Mouse (Mus musculus) forebrain, embryonic 14.5 days (tissue): ENCODE data around the gene Ciapin1. TPM values are rescaled to one million over a fixed set of nuclear protein-coding genes. Genes with fewer than 3 reads are reported as not detected.

Source experiments
- ATAC-seq: fragments of 200-750 bp; cut with Nextera tagmentation; 2 replicates; pipeline ENCODE4 v1.8.0; 2017; ENCODE audit warnings: mild to moderate bottlenecking, moderate library complexity
- DNase-seq: peaks from one replicate; pipeline ENCODE4 v3.0.0-alpha.2; 2015; ENCODE audit warnings: low spot score
- H3K27ac ChIP-seq: fragments of 300-500 bp; sonication (generic); 2 replicates; pipeline ENCODE4 v1.5.1; 2014; ENCODE audit warnings: low read depth, mild to moderate bottlenecking, control low read depth, low read length, moderate library complexity
- H3K27me3 ChIP-seq: fragments of 300-500 bp; sonication (generic); replicated peaks from 2 replicates; pipeline ENCODE4 v1.6.1; 2014; ENCODE audit warnings: low read length, control low read depth, mixed read lengths; ENCODE audit not compliant: control insufficient read depth, insufficient read depth
- H3K36me3 ChIP-seq: fragments of 300-500 bp; sonication (generic); 2 replicates; pipeline ENCODE4 v1.6.1; 2014; ENCODE audit warnings: low read length, control low read depth; ENCODE audit not compliant: control insufficient read depth, insufficient read depth
- H3K4me1 ChIP-seq: fragments of 300-500 bp; sonication (generic); 2 replicates; pipeline ENCODE4 v1.6.1; 2014; ENCODE audit warnings: antibody characterized with exemption, low read length, control low read depth; ENCODE audit not compliant: control insufficient read depth, insufficient read depth
- H3K4me2 ChIP-seq: fragments of 300-500 bp; sonication (generic); 2 replicates; pipeline ENCODE4 v1.6.1; 2014; ENCODE audit warnings: mild to moderate bottlenecking, control low read depth, low read length
- H3K4me3 ChIP-seq: fragments of 300-500 bp; sonication (generic); 2 replicates; pipeline ENCODE4 v1.5.1; 2014; ENCODE audit warnings: low read depth, low read length, control low read depth
- H3K9ac ChIP-seq: fragments of 300-500 bp; sonication (generic); 2 replicates; pipeline ENCODE4 v1.6.1; 2014; ENCODE audit warnings: mild to moderate bottlenecking, low read length, control low read depth, moderate library complexity
- H3K9me3 ChIP-seq: fragments of 300-500 bp; sonication (generic); replicated peaks from 2 replicates; pipeline ENCODE4 v1.6.1; 2016; ENCODE audit warnings: low read length, control low read depth, mixed read lengths; ENCODE audit not compliant: control insufficient read depth
- WGBS: fragments of 180-500 bp; shearing (Covaris S2); extraction: QIAGEN DNeasy Blood & Tissue Kit; methylation state at CpG from one replicate; pipeline ENCODE4 v1.1.7; 2014; 5-methylcytosine and 5-hydroxymethylcytosine counted together
- polyA plus RNA-seq: library from polyadenylated mRNA; unstranded; fragments of >200 nt; fragmentation: Nextera tagmentation; extraction: Ambion mirVana; gene quantifications from 2 replicates; pipeline ENCODE4 v1.2.1, GENCODE M21; 2014

The Ciapin1 gene
- 124 and 147 TPM in 2 replicates for polyA plus RNA-seq

GRCm38 (mm10) chr8:94837662-94838574 lies at the start of gene Ciapin1, which contains the start of gene Coq9:
TSS of gene Ciapin1 (minus strand) at chr8:94838358.
TSS of gene Coq9 (plus strand) at chr8:94838321.
- Histone ChIP-seq H3K9ac (peak within 1 kb of the TSS; percentile 92), H3K36me3 (no peaks in the 10 kb centered on the region), H3K27me3 (no peaks in the 10 kb centered on the region), H3K4me1 (peaks cover 9% of the 10 kb centered on the region), H3K27ac (peak within 1 kb of the TSS; percentile 72), H3K4me3 (peak within 1 kb of the TSS; percentile 87), H3K4me2 (peak within 1 kb of the TSS; percentile 81), H3K9me3 (no peaks in the 10 kb centered on the region)
- DNase-seq = peak; percentile 98
- WGBS = under 1% methylated on average over 82 of the region's 82 CpGs
- ATAC-seq = peak; percentile 99

- no peak overlapping the region for H3K4me2 ChIP-seq
- H3K9ac ChIP-seq = no peak overlapping the region
These were observed 42.6 kb upstream of the Ciapin1 start for GRCm38 (mm10) chr8:94880742-94881141.

GRCm38 (mm10) chr8:94876820-94877219 lies 38.7 kb upstream of the Ciapin1 start:
- no peaks in the 10 kb centered on the region; the same call in 1 of the 2 replicates for H3K27me3 ChIP-seq
- no peak overlapping the region for H3K9ac ChIP-seq
- no peak for ATAC-seq
- peaks cover 19% of the 10 kb centered on the region for H3K4me1 ChIP-seq
- no peak for DNase-seq
- H3K27ac ChIP-seq = no peak overlapping the region
- WGBS = 55% methylated on average over 3 of the region's 3 CpGs
- no peak overlapping the region for H3K4me2 ChIP-seq
- H3K4me3 ChIP-seq = no peak overlapping the region
- H3K9me3 ChIP-seq = no peaks in the 10 kb centered on the region
- H3K36me3 ChIP-seq = no peaks in the 10 kb centered on the region

More at GRCm38 (mm10) chr8:94880742-94881141, 42.6 kb upstream of the Ciapin1 start:
- no peaks in the 10 kb centered on the region for H3K36me3 ChIP-seq
- no peak overlapping the region for H3K27ac ChIP-seq
- DNase-seq (no peak), ATAC-seq (no peak)
- H3K4me1 ChIP-seq = 0 out of 2 replicates have a peak, but pooled peaks cover 2% of the 10 kb centered on the region
- 81% methylated on average over 4 of the region's 4 CpGs for WGBS
- H3K9me3 ChIP-seq = no peaks in the 10 kb centered on the region
- no peaks in the 10 kb centered on the region for H3K27me3 ChIP-seq
- H3K4me3 ChIP-seq = no peak overlapping the region

GRCm38 (mm10) chr8:94876197-94876730 lies 38.1 kb upstream of the Ciapin1 start, which contains the start of gene Dok4:
TSS of gene Dok4 (minus strand) at chr8:94876330.
- Histone ChIP-seq H3K4me2 (peak within 1 kb of the TSS; percentile 80), H3K9me3 (no peaks in the 10 kb centered on the region), H3K4me3 (peak within 1 kb of the TSS; percentile 45), H3K27me3 (no peaks in the 10 kb centered on the region; the same call in 1 of the 2 replicates), H3K27ac (peak within 1 kb of the TSS; percentile 30; the same call in 1 of the 2 replicates), H3K9ac (peak within 1 kb of the TSS; percentile 57), H3K4me1 (peaks cover 25% of the 10 kb centered on the region), H3K36me3 (no peaks in the 10 kb centered on the region)
- DNase-seq (peak; percentile 85), ATAC-seq (peak; percentile 73)
- WGBS = under 1% methylated on average over 27 of the region's 37 CpGs

GRCm38 (mm10) chr8:94875871-94876150 lies 37.7 kb upstream of the Ciapin1 start:
- peak overlapping the region; percentile 80 for H3K4me2 ChIP-seq
- no peaks in the 10 kb centered on the region for H3K36me3 ChIP-seq
- H3K4me1 ChIP-seq = peaks cover 26% of the 10 kb centered on the region
- H3K9me3 ChIP-seq = no peaks in the 10 kb centered on the region
- DNase-seq (no peak), ATAC-seq (no peak)
- H3K9ac ChIP-seq = peak overlapping the region; percentile 57
- peak overlapping the region; percentile 30; the same call in 1 of the 2 replicates for H3K27ac ChIP-seq
- H3K4me3 ChIP-seq = peak overlapping the region; percentile 45
- no peaks in the 10 kb centered on the region; the same call in 1 of the 2 replicates for H3K27me3 ChIP-seq
- whole genome bisulfite sequencing = 0% methylated on average over 17 of the region's 20 CpGs

- DNase-seq (no peak), ATAC-seq (no peak)
- 14% methylated on average over 17 of the region's 17 CpGs for WGBS
- Histone ChIP-seq H3K27me3 (no peaks in the 10 kb centered on the region; the same call in 1 of the 2 replicates), H3K4me3 (peak overlapping the region; percentile 45), H3K9me3 (no peaks in the 10 kb centered on the region), H3K27ac (peak overlapping the region; percentile 30; the same call in 1 of the 2 replicates), H3K9ac (peak overlapping the region; percentile 57), H3K36me3 (no peaks in the 10 kb centered on the region), H3K4me1 (peaks cover 30% of the 10 kb centered on the region), H3K4me2 (peak overlapping the region; percentile 80)
These were observed 37.1 kb upstream of the Ciapin1 start for GRCm38 (mm10) chr8:94875096-94875870.

- ATAC-seq = no peak
- Histone ChIP-seq H3K4me1 (peaks cover 39% of the 10 kb centered on the region), H3K4me3 (peak overlapping the region; percentile 45), H3K36me3 (no peaks in the 10 kb centered on the region), H3K27ac (no peak overlapping the region), H3K9ac (no peak overlapping the region), H3K9me3 (no peaks in the 10 kb centered on the region), H3K27me3 (no peaks in the 10 kb centered on the region; the same call in 1 of the 2 replicates), H3K4me2 (peak overlapping the region; percentile 80)
- DNase-seq = peak; percentile 71
- 11% methylated on average over 6 of the region's 6 CpGs for WGBS
These were observed 36.2 kb upstream of the Ciapin1 start for GRCm38 (mm10) chr8:94874358-94874757.

GRCm38 (mm10) chr8:94872576-94872975 lies 34.4 kb upstream of the Ciapin1 start:
- Histone ChIP-seq H3K4me1 (peaks cover 50% of the 10 kb centered on the region), H3K27ac (peak overlapping the region; percentile 55; the same call in 1 of the 2 replicates), H3K4me3 (no peak overlapping the region), H3K9ac (no peak overlapping the region), H3K27me3 (no peaks in the 10 kb centered on the region; the same call in 1 of the 2 replicates), H3K36me3 (no peaks in the 10 kb centered on the region), H3K4me2 (no peak overlapping the region), H3K9me3 (no peaks in the 10 kb centered on the region)
- no peak for DNase-seq
- 71% methylated on average over 2 of the region's 2 CpGs for WGBS
- ATAC-seq = no peak
